Mouse (Mus musculus): ENCODE measurements at regions not wholly inside any gene's neighbourhood (a gene's known extent, or its start where the extent isn't known, plus 50 kb on each side); places are given as distances from the start of the nearest gene placed in this dataset.

- ATAC-seq (replicated peaks; ENCODE audit: low FRiP score, poor library complexity, severe bottlenecking): peak; percentile 55
Measured at GRCm38 (mm10) chr6:67158765-67159164, 79.2 kb upstream of the Serbp1 start.

DNA sequence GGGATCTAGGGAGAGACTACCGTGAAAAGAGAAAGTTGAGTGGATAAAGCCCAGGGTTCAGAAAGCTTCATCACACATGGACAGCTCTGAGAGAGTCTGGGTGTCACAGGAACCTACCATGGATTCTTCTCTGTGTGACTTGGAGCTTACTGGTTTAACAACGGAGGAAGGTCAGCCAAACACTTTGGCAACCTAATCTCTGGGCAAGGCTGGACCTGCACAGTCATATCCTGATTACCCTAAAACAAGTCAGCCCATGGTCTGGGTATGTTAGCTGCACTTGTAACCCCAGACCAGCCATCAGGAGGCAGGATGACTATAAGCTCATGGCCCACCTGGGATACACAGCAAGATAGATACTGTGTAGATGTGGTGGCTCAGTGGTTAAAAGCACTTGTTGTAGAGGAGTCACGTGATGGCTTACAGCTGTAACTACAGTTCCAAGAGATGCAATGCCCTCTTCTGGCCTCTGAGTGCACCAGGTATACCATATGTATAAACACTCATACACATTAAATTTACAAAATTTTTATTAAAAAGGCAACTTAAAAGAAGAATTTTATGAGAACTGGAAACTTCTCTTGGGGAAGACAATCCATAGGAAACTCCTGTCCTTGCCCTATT is 85.0 kb upstream of the Serbp1 start:
- peak; percentile 65 for ATAC-seq (replicated peaks; ENCODE audit: low FRiP score, poor library complexity, severe bottlenecking)

DNA sequence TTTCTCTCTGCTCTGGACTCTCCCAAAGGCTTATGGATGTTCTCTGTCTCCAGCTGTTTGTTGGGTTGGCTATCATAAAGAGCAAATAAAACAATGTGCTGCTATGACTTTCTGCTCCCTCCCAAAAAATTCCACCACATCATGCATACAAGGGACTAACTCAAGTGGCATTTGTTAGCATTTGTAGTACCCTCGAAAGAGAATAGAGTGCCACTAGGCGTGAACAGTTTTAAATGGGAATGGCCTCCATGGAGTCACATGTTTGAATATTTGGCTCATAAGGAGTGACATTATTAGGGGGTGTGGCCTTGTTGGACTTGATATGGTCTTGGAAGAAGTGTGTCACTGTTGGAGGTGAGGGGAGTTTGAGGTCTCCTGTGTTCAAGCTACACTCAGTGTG is 86.5 kb upstream of the Serbp1 start:
- ATAC-seq (replicated peaks; ENCODE audit: low FRiP score, poor library complexity, severe bottlenecking): no peak

DNA sequence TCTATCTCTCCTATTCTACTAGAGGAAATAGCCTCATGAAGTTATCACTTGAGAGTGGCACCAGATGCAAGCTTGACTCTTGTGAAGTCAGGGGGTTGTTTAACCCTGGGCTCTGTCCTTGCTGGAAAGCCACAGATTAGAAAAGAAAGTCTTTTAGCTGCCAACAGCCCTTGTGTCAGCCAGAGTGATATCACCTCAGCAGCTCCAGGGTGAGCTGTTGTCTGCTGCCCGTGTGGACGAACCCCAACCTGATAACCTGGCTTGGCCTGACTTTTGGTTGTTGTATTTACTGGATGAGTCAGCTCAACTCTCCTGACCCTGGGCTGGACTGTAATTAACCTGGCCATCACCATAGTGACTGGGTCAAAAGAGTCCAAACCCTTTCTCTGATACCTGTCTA is 88.6 kb upstream of the Serbp1 start:
- ATAC-seq (replicated peaks; ENCODE audit: low FRiP score, poor library complexity, severe bottlenecking): peak; percentile 47

DNA sequence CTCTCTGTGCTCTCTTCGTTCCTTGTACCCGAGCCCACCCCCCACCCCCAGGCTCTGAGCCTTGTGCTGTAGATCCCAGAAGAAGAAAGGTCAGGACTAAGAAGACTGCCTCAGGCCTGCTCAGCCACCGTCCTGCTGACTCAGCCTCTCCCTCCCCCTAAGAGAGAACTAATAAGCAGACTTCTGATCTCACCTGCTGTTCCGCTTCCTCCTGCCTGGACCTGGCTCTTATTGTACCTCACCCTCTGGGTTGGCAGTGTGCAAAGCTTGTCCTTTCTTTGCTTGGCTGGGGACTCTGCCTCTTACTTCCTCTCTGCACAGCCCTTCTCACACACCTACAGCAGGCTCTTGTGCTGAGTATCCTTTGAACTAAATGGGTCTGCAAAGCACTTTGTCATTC is 91.3 kb upstream of the Serbp1 start:
- ATAC-seq (replicated peaks; ENCODE audit: low FRiP score, poor library complexity, severe bottlenecking): no peak

- no peak for ATAC-seq (replicated peaks; ENCODE audit: low FRiP score, poor library complexity, severe bottlenecking)
Measured at GRCm38 (mm10) chr6:67145969-67146368, 92.0 kb upstream of the Serbp1 start.

- no peak for ATAC-seq (replicated peaks; ENCODE audit: low FRiP score, poor library complexity, severe bottlenecking)
Measured at GRCm38 (mm10) chr6:67144946-67145716, 92.8 kb upstream of the Serbp1 start.

DNA sequence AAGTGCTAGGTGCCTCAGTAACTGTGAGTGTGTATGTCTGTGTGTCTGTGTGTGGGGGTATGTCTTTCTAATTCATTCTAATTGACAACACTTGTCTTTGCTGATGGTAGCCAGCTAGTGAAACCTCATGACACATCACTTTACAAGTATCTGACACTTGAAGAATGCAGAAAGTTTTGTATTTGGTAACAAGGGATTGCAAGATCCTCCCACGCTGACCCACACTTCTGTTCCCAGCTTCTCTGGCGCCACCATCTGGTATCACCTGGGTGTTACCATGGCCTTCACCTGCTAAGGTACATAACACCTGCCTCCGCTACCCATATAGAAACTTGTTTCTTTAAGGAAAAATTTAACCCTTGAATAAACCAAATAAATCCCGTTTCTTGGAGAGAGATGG is 95.8 kb upstream of the Serbp1 start:
- peak; percentile 69 for ATAC-seq (replicated peaks; ENCODE audit: low FRiP score, poor library complexity, severe bottlenecking)

GRCm38 (mm10) chr6:67140645-67141250 is 97.2 kb upstream of the Serbp1 start:
- ATAC-seq (replicated peaks; ENCODE audit: low FRiP score, poor library complexity, severe bottlenecking): no peak

- ATAC-seq (replicated peaks; ENCODE audit: low FRiP score, poor library complexity, severe bottlenecking): no peak
Measured at GRCm38 (mm10) chr6:67139012-67139375, 99.0 kb upstream of the Serbp1 start.

DNA sequence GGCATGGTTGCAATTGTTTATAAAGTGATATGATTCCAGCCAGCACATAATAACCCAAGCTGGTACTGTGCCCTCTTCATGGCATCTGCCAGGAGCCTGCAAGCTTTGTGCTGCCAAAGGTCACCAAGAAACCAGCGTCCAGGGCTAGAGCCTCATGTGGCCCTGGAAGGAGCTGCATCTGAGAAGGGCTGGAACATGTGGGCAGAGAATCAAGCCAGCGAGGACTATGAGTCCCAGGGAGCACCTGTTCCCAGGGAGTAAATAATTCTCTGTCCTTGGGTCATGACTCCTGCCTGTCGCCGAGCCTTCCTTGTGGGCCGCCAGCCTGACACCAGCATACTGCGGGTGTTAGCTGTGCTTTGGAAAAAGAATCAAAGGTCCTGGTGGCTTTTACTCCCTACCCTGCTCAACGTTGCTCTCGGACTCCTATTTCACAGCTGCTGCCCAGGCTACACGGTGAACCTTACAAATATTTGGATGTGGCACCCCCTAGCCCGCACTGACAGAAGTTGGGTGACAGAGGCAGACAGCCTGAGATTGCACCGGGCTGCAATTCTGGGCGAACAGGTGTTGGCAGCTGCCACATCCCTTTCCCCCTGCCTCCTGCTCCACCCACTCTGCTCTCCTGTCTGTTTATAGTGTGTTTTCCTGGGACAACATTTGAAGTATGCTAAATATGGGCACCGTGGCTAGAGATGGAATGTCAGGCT is 99.5 kb upstream of the Serbp1 start:
- no peak for ATAC-seq (replicated peaks; ENCODE audit: low FRiP score, poor library complexity, severe bottlenecking)

GRCm38 (mm10) chr6:67137482-67137881 is 100.2 kb upstream of the Gadd45a start:
- ATAC-seq (replicated peaks; ENCODE audit: low FRiP score, poor library complexity, severe bottlenecking): no peak

GRCm38 (mm10) chr6:67134915-67135314 is 97.7 kb upstream of the Gadd45a start:
- no peak for ATAC-seq (replicated peaks; ENCODE audit: low FRiP score, poor library complexity, severe bottlenecking)

DNA sequence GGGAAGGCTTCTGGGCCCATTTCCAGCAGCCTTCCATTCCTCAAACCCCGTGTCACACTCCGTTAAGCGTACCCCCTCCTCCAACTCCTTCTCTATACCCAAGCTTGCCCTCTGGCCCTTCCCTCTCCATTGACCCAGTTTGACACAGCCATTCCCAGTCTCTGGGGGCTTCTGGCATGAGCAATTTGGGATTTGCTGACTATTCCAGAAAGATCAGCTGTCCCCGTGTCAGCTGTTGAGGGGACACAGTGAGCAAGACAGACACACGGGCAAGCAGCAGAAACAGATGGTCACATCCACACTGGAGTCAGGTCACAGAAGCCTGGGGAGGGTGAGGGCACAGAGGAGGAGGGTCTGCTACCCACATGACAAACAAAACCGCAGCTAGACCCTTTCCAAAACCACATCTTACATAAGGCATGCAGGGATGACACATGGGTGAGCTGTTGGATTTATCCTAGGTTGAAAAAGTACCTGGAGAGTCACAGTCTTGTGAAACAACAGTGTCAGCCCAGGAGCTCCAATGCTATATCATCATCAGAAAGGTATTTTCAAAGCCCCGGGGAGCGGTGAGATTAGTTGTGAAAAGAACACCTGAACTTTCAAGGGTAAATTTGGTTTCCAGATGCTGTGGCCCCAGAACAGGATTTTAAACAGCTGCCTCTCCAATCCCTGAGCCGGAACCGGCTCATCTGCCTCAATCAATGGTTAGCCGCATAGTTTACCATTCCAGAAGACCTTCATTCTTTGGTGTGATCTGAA is 93.5 kb upstream of the Gadd45a start:
- ATAC-seq (replicated peaks; ENCODE audit: low FRiP score, poor library complexity, severe bottlenecking): no peak

- ATAC-seq (replicated peaks; ENCODE audit: low FRiP score, poor library complexity, severe bottlenecking): no peak
Measured at GRCm38 (mm10) chr6:67129626-67130025, 92.4 kb upstream of the Gadd45a start.

GRCm38 (mm10) chr6:67128503-67129463 is 91.5 kb upstream of the Gadd45a start:
- no peak for ATAC-seq (replicated peaks; ENCODE audit: low FRiP score, poor library complexity, severe bottlenecking)

DNA sequence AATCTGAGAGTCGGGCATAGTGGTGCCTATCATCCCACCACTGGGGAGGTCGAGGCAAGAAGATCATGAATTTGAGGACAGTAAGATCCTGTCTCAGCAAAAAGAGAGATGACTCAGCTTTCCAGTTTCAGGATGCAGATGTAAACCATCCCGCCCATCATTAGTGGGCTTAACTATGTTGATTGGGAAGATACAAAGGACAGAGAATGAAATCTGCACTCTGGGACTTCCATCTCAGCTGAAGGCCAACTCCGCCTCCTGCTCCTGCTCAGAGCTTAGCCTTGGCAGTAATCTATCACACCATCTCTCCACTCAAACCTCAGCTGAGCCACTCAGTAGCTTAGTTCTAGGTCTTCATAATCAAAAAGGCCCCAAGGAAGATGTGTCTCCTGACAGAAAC is 90.5 kb upstream of the Gadd45a start:
- no peak for ATAC-seq (replicated peaks; ENCODE audit: low FRiP score, poor library complexity, severe bottlenecking)

- ATAC-seq (replicated peaks; ENCODE audit: low FRiP score, poor library complexity, severe bottlenecking): no peak
Measured at GRCm38 (mm10) chr6:67125715-67126312, 88.6 kb upstream of the Gadd45a start.
